Mouse (Mus musculus): ENCODE measurements around the gene U2af2. TPM values are rescaled to one million over a fixed set of nuclear protein-coding genes. Genes with fewer than 3 reads are reported as not detected.

The U2af2 gene
- total RNA-seq, 4 experiments from 2014 or later, result 38.2 to 52.9 (median 47.0) TPM

GRCm38 (mm10) chr7:5037026-5037425 lies 24.9 kb upstream of the U2af2 start:
- no peak for DNase-seq (ENCODE audit: low spot score in 2 of 2)

GRCm38 (mm10) chr7:5037467-5037866 lies 24.5 kb upstream of the U2af2 start:
- DNase-seq (ENCODE audit: low spot score in 2 of 2), result no peak

GRCm38 (mm10) chr7:5038109-5038732 lies 23.7 kb upstream of the U2af2 start, which contains the start of gene Zfp784:
Gene Zfp784, minus strand, starts transcription at chr7:5038446.
- DNase-seq (ENCODE audit: low spot score in 2 of 2), result peak; percentile 89 to 90

GRCm38 (mm10) chr7:5038940-5039339 lies 23.0 kb upstream of the U2af2 start:
- DNase-seq (ENCODE audit: low spot score in 2 of 2), result no peak

- no peak for DNase-seq (ENCODE audit: low spot score in 2 of 2)
These were observed 17.0 kb upstream of the U2af2 start for GRCm38 (mm10) chr7:5044981-5045380.

GRCm38 (mm10) chr7:5046112-5046511 lies 15.8 kb upstream of the U2af2 start:
- DNase-seq (ENCODE audit: low spot score in 2 of 2), result no peak

- no peak for DNase-seq (ENCODE audit: low spot score in 2 of 2)
These were observed 14.6 kb upstream of the U2af2 start for GRCm38 (mm10) chr7:5047313-5047712.

GRCm38 (mm10) chr7:5051193-5052192 lies 10.4 kb upstream of the U2af2 start, which contains the start of gene Zfp580:
Gene Zfp580, plus strand, starts transcription at chr7:5051538.
- DNase-seq (ENCODE audit: low spot score in 2 of 2), result peak; percentile 55 to 66

- DNase-seq (ENCODE audit: low spot score in 2 of 2), result no peak
These were observed 9.5 kb upstream of the U2af2 start for GRCm38 (mm10) chr7:5052438-5052837.

- DNase-seq (ENCODE audit: low spot score in 2 of 2), result no peak
These were observed 9.0 kb upstream of the U2af2 start for GRCm38 (mm10) chr7:5052931-5053343.

GRCm38 (mm10) chr7:5053456-5054179 lies 8.3 kb upstream of the U2af2 start:
- no peak for DNase-seq (ENCODE audit: low spot score in 2 of 2)

GRCm38 (mm10) chr7:5056651-5057263 lies 5.2 kb upstream of the U2af2 start:
- DNase-seq (ENCODE audit: low spot score in 2 of 2), result no peak

GRCm38 (mm10) chr7:5057381-5057780 lies 4.6 kb upstream of the U2af2 start:
- DNase-seq (ENCODE audit: low spot score in 2 of 2), result no peak

GRCm38 (mm10) chr7:5057804-5058203 lies 4.1 kb upstream of the U2af2 start:
- no peak for DNase-seq (ENCODE audit: low spot score in 2 of 2)

- no peak for DNase-seq (ENCODE audit: low spot score in 2 of 2)
These were observed 3.3 kb upstream of the U2af2 start for GRCm38 (mm10) chr7:5058631-5059030.

- no peak for DNase-seq (ENCODE audit: low spot score in 2 of 2)
These were observed 2.5 kb upstream of the U2af2 start for GRCm38 (mm10) chr7:5059421-5059820.

- peak; percentile 69 to 76 for DNase-seq (ENCODE audit: low spot score in 2 of 2)
These were observed 1.7 kb upstream of the U2af2 start for GRCm38 (mm10) chr7:5060239-5060731.

GRCm38 (mm10) chr7:5060944-5061773 lies 784 bp upstream of the U2af2 start:
- DNase-seq (ENCODE audit: low spot score in 2 of 2), result peak; percentile 97

- DNase-seq (ENCODE audit: low spot score in 2 of 2), result no peak
These were observed 538 bp downstream of the U2af2 start for GRCm38 (mm10) chr7:5062360-5063001.

- no peak for DNase-seq (ENCODE audit: low spot score in 2 of 2)
These were observed 2.9 kb downstream of the U2af2 start for GRCm38 (mm10) chr7:5064886-5065285.
